Mouse (Mus musculus) midbrain, embryonic 15.5 days (tissue): ENCODE measurements around the gene Gm35134. TPM values are rescaled to one million over a fixed set of nuclear protein-coding genes. Genes with fewer than 3 reads are reported as not detected.
"Not testable (repeated sequence)": the region's sequence is repeated elsewhere in the genome, so short reads cannot be mapped to it uniquely, and the experiment has no call there.

Experiments used
- ATAC-seq: fragments of 200-750 bp; cut with Nextera tagmentation; replicated peaks from 2 replicates; pipeline ENCODE4 v1.8.0; 2017; ENCODE audit warnings: moderate TSS enrichment
- H3K27ac ChIP-seq: fragments of 300-500 bp; sonication (generic); 2 replicates; pipeline ENCODE4 v1.5.1; 2015; ENCODE audit warnings: mild to moderate bottlenecking, inconsistent platforms
- H3K27me3 ChIP-seq: fragments of 300-500 bp; sonication (generic); replicated peaks from 2 replicates; pipeline ENCODE4 v1.6.1; 2015; ENCODE audit warnings: inconsistent platforms
- H3K36me3 ChIP-seq: fragments of 300-500 bp; sonication (generic); replicated peaks from 2 replicates; pipeline ENCODE4 v1.6.1; 2015; ENCODE audit warnings: inconsistent platforms
- H3K4me1 ChIP-seq: fragments of 300-500 bp; sonication (generic); 2 replicates; pipeline ENCODE4 v1.6.1; 2015; ENCODE audit warnings: inconsistent platforms
- H3K4me2 ChIP-seq: fragments of 300-500 bp; sonication (generic); 2 replicates; pipeline ENCODE4 v1.6.1; 2015; ENCODE audit warnings: inconsistent platforms, mild to moderate bottlenecking, moderate library complexity
- H3K4me3 ChIP-seq: fragments of 300-500 bp; sonication (generic); 2 replicates; pipeline ENCODE4 v1.5.1; 2015; ENCODE audit warnings: mild to moderate bottlenecking, inconsistent platforms
- H3K9ac ChIP-seq: fragments of 300-500 bp; sonication (generic); 2 replicates; pipeline ENCODE4 v1.6.1; 2015; ENCODE audit warnings: mild to moderate bottlenecking, inconsistent platforms
- H3K9me3 ChIP-seq: fragments of 300-500 bp; sonication (generic); 2 replicates; pipeline ENCODE4 v1.6.1; 2016; ENCODE audit warnings: inconsistent platforms
- WGBS: fragments of 180-500 bp; shearing (Covaris S2); methylation state at CpG from one replicate; pipeline ENCODE4 v1.1.7; 2015; ENCODE audit warnings: mixed read lengths; 5-methylcytosine and 5-hydroxymethylcytosine counted together
- polyA plus RNA-seq: library from polyadenylated mRNA; unstranded; fragments of >200 nt; fragmentation: Nextera tagmentation; extraction: Ambion mirVana; gene quantifications from 2 replicates; pipeline ENCODE4 v1.2.1, GENCODE M21; 2015

Gene Gm35134
- polyA plus RNA-seq: not detected in 2 replicates

GRCm38 (mm10) chrY:19112707-19113106 lies at the start of gene Gm35134:
TSS of gene Gm35134 (plus strand) at chrY:19113007.
- not testable (repeated sequence) for H3K27me3 ChIP-seq, H3K4me2 ChIP-seq, H3K9me3 ChIP-seq, H3K27ac ChIP-seq, H3K4me3 ChIP-seq, H3K4me1 ChIP-seq, H3K9ac ChIP-seq, ATAC-seq, H3K36me3 ChIP-seq
- no CpG with 5 or more reads among the region's 7 CpGs for WGBS
